Mouse (Mus musculus): ENCODE measurements around the gene Scarf2. TPM values are rescaled to one million over a fixed set of nuclear protein-coding genes. Genes with fewer than 3 reads are reported as not detected.

Gene Scarf2
- 0.14 TPM for polyA plus RNA-seq (2014; fragmentation: Illumina TruSeq; extraction: RNeasy Lipid Tissue Mini Kit (QIAGEN cat#74804))

GRCm38 (mm10) chr16:17796971-17797811 is at the start of gene Scarf2:
Gene Scarf2, plus strand, starts transcription at chr16:17797282.

GRCm38 (mm10) chr16:17759344-17759773 is 37.7 kb upstream of the Scarf2 start, which contains the start of gene Klhl22:
Gene Klhl22, plus strand, starts transcription at chr16:17759618.

GRCm38 (mm10) chr16:17832821-17833220 is 35.7 kb downstream of the Scarf2 start, which contains the start of gene B830017H08Rik:
Gene B830017H08Rik, plus strand, starts transcription at chr16:17833121.

GRCm38 (mm10) chr16:17838051-17838450 is 41.0 kb downstream of the Scarf2 start, which contains the start of gene Car15:
Gene Car15, minus strand, starts transcription at chr16:17838364.

Other genes with a start within 250 kb of the Scarf2 start
- 6.9 TPM for gene Lrrc74b, start 236.0 kb upstream of the Scarf2 start, polyA plus RNA-seq (2014; fragmentation: Illumina TruSeq; extraction: RNeasy Lipid Tissue Mini Kit (QIAGEN cat#74804))
- 0.31 TPM for gene P2rx6, start 235.4 kb upstream of the Scarf2 start, polyA plus RNA-seq (2014; fragmentation: Illumina TruSeq; extraction: RNeasy Lipid Tissue Mini Kit (QIAGEN cat#74804))
- 0.26 TPM for gene Slc7a4, start 214.1 kb upstream of the Scarf2 start, polyA plus RNA-seq (2014; fragmentation: Illumina TruSeq; extraction: RNeasy Lipid Tissue Mini Kit (QIAGEN cat#74804))
- gene Smpd4, start 177.9 kb upstream of the Scarf2 start, polyA plus RNA-seq (2014; fragmentation: Illumina TruSeq; extraction: RNeasy Lipid Tissue Mini Kit (QIAGEN cat#74804)) = 22.9 TPM
- 1.3 TPM for gene Ccdc74a, start 150.8 kb upstream of the Scarf2 start, polyA plus RNA-seq (2014; fragmentation: Illumina TruSeq; extraction: RNeasy Lipid Tissue Mini Kit (QIAGEN cat#74804))
- 10.9 TPM for gene Med15, start 64.4 kb upstream of the Scarf2 start, polyA plus RNA-seq (2014; fragmentation: Illumina TruSeq; extraction: RNeasy Lipid Tissue Mini Kit (QIAGEN cat#74804))
- gene Klhl22, start 37.7 kb upstream of the Scarf2 start, polyA plus RNA-seq (2014; fragmentation: Illumina TruSeq; extraction: RNeasy Lipid Tissue Mini Kit (QIAGEN cat#74804)) = 11.0 TPM
- not detected for gene B830017H08Rik, start 35.8 kb downstream of the Scarf2 start, polyA plus RNA-seq (2014; fragmentation: Illumina TruSeq; extraction: RNeasy Lipid Tissue Mini Kit (QIAGEN cat#74804))
- gene Car15, start 41.1 kb downstream of the Scarf2 start, polyA plus RNA-seq (2014; fragmentation: Illumina TruSeq; extraction: RNeasy Lipid Tissue Mini Kit (QIAGEN cat#74804)) = not detected
- gene Gm20518, start 94.4 kb downstream of the Scarf2 start, polyA plus RNA-seq (2014; fragmentation: Illumina TruSeq; extraction: RNeasy Lipid Tissue Mini Kit (QIAGEN cat#74804)) = not detected
- not detected for gene Tssk1, start 96.9 kb downstream of the Scarf2 start, polyA plus RNA-seq (2014; fragmentation: Illumina TruSeq; extraction: RNeasy Lipid Tissue Mini Kit (QIAGEN cat#74804))
- gene Dgcr2, start 101.3 kb downstream of the Scarf2 start, polyA plus RNA-seq (2014; fragmentation: Illumina TruSeq; extraction: RNeasy Lipid Tissue Mini Kit (QIAGEN cat#74804)) = 13.3 TPM
- not detected for gene Tssk2, start 101.4 kb downstream of the Scarf2 start, polyA plus RNA-seq (2014; fragmentation: Illumina TruSeq; extraction: RNeasy Lipid Tissue Mini Kit (QIAGEN cat#74804))
- gene Ess2, start 114.1 kb downstream of the Scarf2 start, polyA plus RNA-seq (2014; fragmentation: Illumina TruSeq; extraction: RNeasy Lipid Tissue Mini Kit (QIAGEN cat#74804)) = 2.9 TPM
- gene Gsc2, start 117.8 kb downstream of the Scarf2 start, polyA plus RNA-seq (2014; fragmentation: Illumina TruSeq; extraction: RNeasy Lipid Tissue Mini Kit (QIAGEN cat#74804)) = not detected
- 11.5 TPM for gene Slc25a1, start 130.9 kb downstream of the Scarf2 start, polyA plus RNA-seq (2014; fragmentation: Illumina TruSeq; extraction: RNeasy Lipid Tissue Mini Kit (QIAGEN cat#74804))
- gene Vpreb2, start 183.1 kb downstream of the Scarf2 start, polyA plus RNA-seq (2014; fragmentation: Illumina TruSeq; extraction: RNeasy Lipid Tissue Mini Kit (QIAGEN cat#74804)) = not detected

All from ovary, adult 10 weeks (tissue).